Mouse (Mus musculus) cortical plate, adult 2 months (tissue): ENCODE measurements around the gene Izumo4.

Source experiments
- CTCF ChIP-seq: fragments of 200-500 bp; IDR thresholded peaks from 2 replicates; pipeline ENCODE4 v1.5.1; 2011; ENCODE audit warnings: mild to moderate bottlenecking, control low read depth, low read length; ENCODE audit not compliant: insufficient read depth; ENCODE audit errors: extremely low read depth
- POLR2A ChIP-seq: fragments of 200-500 bp; IDR thresholded peaks from 2 replicates; pipeline ENCODE4 v1.6.1; 2011; ENCODE audit warnings: mild to moderate bottlenecking, low read length, control low read depth; ENCODE audit not compliant: insufficient read depth; ENCODE audit errors: extremely low read depth

- no peak for TF ChIP-seq CTCF
- no peak for TF ChIP-seq POLR2A
Measured at GRCm38 (mm10) chr10:80705033-80705432, 3.0 kb downstream of the Izumo4 start.
